Mouse (Mus musculus) E14TG2a.4 (cell line): ENCODE measurements around the gene Zbtb17.

Experiments
- CTCF ChIP-seq: conservative IDR thresholded peaks from 2 replicates; pipeline ENCODE4 v1.5.1; 2014; ENCODE audit warnings: low read length
- NANOG ChIP-seq: IDR thresholded peaks from 2 replicates; pipeline ENCODE4 v1.6.1; 2014; ENCODE audit warnings: borderline replicate concordance, low read length, mixed read lengths

DNA sequence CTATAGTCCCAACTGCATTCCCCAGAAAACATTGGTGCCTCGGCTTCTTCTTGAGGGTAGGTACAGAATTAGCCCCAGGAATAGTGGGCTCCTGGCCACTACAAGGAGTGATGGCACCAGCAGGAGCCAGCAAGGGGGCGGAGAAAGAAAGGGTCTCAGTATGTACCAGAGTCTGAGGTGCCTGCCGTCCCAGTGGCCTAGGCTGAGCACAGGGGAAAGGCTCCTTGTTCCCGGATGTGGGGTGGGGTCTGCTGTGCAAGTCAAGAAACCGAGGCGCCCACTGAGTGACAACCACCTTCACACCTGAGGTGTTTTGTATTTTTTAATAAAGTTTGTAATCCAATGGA is 23.1 kb downstream of the Zbtb17 start:
- TF ChIP-seq CTCF (no peak), NANOG (no peak)
